Mouse (Mus musculus): ENCODE results near the gene Mzt1. TPM values are rescaled to one million over a fixed set of nuclear protein-coding genes. Genes with fewer than 3 reads are reported as not detected.

Mzt1 gene
- polyA plus RNA-seq, 1 experiment from 2014 or later, result 95.4 TPM

DNA sequence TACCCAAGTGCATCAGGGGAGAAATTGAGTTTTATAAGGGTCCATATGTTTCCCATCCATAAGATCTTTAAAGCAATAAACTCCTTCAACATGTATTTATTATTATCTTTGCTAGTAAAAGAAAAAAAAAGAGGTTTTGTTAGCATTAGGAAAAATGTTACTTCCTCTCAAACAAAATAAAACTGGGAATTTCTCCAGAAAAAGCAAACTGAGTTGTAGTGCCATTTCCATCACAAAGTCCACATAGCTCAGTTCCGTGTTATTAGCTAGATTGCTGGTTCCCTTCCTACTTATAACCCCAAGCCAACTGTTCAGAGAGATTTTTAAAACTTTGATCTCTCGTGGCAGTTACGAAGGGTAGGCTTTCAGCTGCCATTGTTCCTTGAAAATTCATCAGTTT lies 55.3 kb downstream of the Mzt1 start:
- Histone ChIP-seq H3K27me3 (ENCODE audit: insufficient read depth, poor library complexity, severe bottlenecking) (no peaks in the 10 kb centered on the region), H3K9me3 (no peaks in the 10 kb centered on the region), H3K4me1 (replicated peaks) (no peaks in the 10 kb centered on the region), H3K4me3 (no peak overlapping the region), H3K27ac (no peak overlapping the region), H3K36me3 (no peaks in the 10 kb centered on the region)
- no peak for DNase-seq (ENCODE audit: low spot score)
- 78% methylated on average over 3 of the region's 3 CpGs for WGBS

DNA sequence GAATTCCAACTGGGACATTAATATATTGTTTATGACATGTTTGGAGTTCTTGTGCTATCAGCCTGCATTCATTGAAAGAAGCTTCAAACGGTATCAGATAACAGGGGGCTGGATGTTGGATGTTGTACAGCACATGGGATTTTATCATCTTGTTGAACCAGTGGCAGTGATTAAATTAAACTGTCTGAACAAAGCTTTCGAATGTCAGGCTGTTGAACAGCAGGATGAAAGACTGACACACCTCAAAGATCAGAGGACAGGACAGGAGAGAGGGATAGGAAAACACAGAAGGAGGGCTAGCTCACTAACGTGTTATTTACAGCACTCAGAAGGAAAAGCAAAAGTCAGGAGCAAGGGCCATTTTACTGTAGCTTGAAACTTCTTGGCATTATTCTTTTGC lies 56.1 kb downstream of the Mzt1 start:
- Histone ChIP-seq H3K36me3 (no peaks in the 10 kb centered on the region), H3K9me3 (no peaks in the 10 kb centered on the region), H3K27me3 (ENCODE audit: insufficient read depth, poor library complexity, severe bottlenecking) (no peaks in the 10 kb centered on the region), H3K4me1 (replicated peaks) (no peaks in the 10 kb centered on the region), H3K4me3 (no peak overlapping the region), H3K27ac (no peak overlapping the region)
- WGBS, result 50% methylated on average over 3 of the region's 3 CpGs
- DNase-seq (ENCODE audit: low spot score), result no peak

Other genes with a start within 250 kb of the Mzt1 start
- gene Rpl36a-ps1, start 51.8 kb downstream of the Mzt1 start, polyA plus RNA-seq (2016; fragmentation: Nextera tagmentation; extraction: Ambion mirVana), result 1.8 TPM in 1 of 2 replicates, not detected in the other
- 67.8 and 81.2 TPM in 2 replicates for gene Bora, start 88 bp upstream of the Mzt1 start, polyA plus RNA-seq (2016; fragmentation: Nextera tagmentation; extraction: Ambion mirVana)
- gene Pibf1, start 53.3 kb upstream of the Mzt1 start, polyA plus RNA-seq (2016; fragmentation: Nextera tagmentation; extraction: Ambion mirVana), result 19.0 and 19.7 TPM in 2 replicates
- gene Dis3, start 53.6 kb upstream of the Mzt1 start, polyA plus RNA-seq (2016; fragmentation: Nextera tagmentation; extraction: Ambion mirVana), result 29.7 and 36.8 TPM in 2 replicates

All from hindbrain, embryonic 10.5 days (tissue).